Mouse (Mus musculus) hindlimb bud, embryonic 11.5 days (tissue): ENCODE results near the gene Cog8.
"Not testable (repeated sequence)": the region's sequence is repeated elsewhere in the genome, so short reads cannot be mapped to it uniquely, and the experiment has no call there.

ENCODE experiments used
- DNase-seq: peaks from one replicate; pipeline ENCODE4 v3.0.0-alpha.2; 2012; ENCODE audit warnings: low read depth, low spot score; ENCODE audit errors: extremely low spot score

Gene Cog8

DNA sequence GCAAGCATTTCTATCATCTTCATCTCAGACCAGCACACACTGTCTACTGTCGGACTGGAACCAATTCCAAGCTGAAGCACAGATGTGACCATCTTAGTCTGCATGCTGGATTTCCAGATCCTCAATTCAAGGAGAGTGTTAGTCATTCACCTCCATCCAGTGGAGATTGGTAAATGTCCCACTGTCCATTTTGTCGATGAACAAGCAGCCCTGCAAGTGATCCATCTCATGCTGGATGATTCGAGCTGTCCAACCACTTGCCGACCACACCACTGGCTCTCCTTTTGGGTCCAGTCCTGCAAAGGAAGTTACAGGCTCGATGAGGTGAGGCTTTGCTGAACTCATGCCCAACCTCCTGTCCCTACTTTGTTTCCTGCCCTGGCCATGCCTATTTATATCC lies 9.5 kb downstream of the Cog8 start:
- no peak for DNase-seq

DNA sequence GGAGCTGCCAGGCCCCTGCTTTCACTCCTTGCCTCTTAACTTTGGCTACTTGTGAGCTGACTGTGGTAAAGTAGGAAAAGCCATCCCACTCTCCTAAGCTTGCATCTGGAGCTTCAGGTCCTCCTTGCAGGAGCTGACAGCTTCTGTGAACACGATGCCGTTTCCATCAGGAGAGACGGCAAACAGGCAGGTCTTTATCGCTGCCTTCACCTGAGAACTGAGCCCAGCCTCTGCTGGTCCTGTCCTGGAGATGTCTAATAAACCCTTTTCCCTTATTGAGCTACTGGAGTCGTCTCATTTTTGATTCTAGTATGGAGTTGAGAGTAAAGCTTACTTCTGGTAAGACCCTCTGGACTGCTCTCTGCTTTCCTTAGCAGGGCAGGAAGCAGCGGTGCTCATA lies 11.0 kb downstream of the Cog8 start:
- no peak for DNase-seq

DNA sequence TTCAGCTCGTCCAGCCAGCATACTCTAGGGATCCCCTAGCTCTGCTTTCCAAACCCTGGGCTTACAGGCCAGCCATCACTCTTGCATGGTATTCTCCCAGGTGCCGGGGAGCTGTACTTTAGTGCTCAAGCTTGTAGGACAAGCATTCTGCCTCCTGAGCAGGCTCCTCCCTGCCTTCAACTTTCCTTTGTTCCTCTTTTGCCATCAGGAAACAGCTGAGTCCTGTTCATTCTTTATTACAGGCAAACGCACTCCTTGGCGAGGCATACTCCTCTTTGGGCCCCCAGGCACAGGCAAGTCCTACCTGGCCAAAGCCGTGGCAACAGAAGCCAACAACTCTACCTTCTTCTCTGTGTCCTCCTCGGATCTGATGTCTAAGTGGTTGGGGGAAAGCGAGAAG lies 15.9 kb downstream of the Cog8 start:
- DNase-seq: no peak

DNA sequence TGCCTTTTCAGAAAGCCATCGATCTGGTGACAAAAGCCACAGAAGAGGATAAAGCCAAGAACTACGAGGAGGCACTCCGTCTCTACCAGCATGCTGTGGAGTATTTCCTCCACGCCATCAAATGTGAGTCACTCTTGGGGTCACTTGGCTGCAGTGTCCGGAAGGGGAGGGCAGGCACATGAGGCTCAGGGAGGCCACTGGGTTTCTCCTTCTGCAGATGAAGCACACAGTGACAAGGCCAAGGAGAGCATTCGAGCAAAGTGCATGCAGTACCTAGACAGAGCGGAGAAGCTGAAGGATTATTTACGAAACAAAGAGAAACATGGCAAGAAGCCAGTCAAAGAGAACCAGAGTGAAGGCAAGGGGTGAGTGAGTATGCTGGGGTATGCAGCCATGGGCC lies 19.9 kb downstream of the Cog8 start:
- no peak for DNase-seq

DNA sequence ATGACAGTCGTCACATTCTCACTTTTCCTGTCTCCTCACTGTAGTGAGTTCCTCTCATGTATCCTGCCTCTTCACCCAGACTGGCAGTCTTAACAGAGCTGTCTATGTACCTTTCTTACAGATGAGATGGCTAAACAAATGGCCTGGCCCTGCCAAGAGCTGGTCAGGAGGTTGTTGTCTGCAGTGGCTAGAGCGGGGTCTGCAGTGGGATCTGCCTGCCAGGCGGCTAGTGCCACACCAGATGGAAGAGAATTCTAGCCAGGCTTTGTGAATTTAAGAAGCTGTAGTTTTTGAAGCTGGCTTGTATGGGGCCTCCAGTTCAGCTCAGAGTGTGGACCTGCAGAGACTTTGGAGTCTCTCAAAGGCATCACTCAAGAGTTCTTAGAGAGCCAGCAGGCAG lies 20.8 kb downstream of the Cog8 start:
- DNase-seq: no peak

DNA sequence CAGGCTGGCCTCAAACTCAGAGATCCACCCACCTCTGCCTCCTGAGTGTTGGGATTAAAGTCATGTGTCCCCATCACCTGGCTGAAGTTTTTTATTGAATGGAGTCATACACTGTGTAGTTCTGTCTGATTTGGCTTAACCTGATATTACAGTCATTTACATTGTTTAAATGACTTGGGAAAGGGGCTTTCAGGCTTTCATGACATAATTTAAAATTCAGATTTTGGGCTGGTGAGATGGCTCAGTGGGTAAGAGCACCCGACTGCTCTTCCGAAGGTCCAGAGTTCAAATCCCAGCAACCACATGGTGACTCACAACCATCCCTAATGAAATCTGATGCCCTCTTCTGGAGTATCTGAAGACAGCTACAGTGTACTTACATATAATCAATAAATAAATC lies 22.9 kb downstream of the Cog8 start:
- not testable (repeated sequence) for DNase-seq

DNA sequence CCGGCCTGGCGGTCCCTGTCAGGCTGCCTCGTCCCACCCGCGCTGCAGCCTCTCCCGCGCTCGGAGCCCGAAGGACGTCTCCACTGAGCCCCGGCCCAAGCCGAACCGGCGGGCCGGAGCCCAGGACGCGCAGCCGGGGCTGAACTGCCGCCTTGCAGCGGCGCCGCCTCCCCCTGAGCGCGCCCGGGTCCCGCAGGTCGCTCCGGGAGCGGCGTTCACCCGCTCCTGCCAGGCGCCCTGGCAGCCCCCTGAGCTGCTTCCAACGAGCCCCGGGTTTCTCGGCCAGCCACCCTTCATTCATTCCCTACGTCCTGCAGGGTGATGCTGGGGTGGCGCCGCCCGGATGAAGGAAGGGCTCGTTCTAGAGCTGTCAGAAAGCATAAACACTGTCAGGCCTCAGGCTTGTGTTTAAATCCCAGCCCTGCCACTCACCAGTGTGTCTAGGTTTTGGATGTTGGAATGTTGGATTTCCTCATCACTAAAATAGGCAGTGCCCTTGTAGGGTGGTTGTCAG lies 24.9 kb downstream of the Cog8 start:
- DNase-seq: no peak

DNA sequence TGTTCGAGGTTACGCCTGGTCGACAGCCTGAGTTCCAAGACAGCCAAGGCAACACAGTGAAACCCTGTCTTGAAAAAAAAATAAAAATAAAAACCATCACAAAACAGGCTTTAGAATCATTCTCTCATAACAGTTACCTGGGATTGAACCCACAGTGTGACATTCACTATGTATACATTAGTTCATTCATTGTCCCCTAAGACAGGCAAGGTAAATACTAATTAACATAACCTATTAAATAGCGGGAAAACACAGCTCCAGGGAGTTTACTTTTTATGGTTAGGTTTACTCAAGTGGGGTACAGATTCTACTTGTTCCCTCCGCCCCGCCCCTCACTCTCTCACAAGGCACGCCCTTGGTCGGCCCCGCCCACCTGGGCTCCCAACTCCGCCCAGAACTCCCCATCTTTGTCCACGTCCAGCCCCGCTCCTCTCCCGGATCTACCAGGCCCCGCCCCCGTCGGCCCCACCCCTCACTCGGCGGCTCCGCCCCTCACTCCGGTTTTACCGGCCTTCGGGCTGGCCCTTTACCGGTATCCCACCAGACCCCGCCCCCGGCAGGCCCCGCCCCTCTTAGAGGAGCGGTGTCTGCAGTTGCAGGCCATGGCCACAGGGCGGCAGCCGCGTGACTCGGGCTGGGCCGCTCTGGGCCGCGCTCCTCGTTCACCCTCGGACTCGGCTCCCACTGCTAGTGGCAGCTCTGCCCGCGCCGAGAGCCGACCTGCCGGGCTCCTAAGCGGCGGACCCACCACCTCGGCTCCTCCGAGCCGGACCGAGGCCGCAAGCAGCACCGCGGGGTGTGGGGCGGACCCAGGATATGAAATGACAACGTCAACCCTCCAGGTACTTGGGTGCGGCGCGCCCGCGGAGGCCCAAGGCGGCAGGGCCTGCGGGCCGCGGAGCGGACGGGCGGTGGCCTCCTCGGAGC lies 25.6 kb downstream of the Cog8 start, which contains the start of gene Vps4a:
Gene Vps4a, plus strand, starts transcription at position 573 of the 927 bp plus-strand sequence.
- DNase-seq: peak; percentile 54

DNA sequence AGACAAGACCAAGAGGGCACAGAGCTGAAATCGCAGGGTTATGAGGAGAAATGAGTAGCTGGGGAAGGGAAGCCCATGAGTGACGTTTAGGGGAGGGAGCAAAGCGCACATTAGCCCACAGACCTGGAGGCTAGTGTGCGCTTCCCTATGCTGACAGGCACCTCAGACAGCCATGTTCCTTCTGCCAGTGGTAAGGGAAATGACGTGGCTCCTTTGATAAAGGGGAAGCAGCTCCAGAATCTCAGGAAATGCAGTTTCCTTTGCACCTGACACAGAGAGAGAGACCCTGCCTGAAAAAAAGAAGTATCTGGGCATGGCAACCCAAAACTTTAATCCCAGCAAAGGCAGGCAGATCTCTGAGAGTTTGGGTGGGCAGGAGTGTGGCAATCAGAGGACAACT lies 26.4 kb downstream of the Cog8 start:
- no peak for DNase-seq

DNA sequence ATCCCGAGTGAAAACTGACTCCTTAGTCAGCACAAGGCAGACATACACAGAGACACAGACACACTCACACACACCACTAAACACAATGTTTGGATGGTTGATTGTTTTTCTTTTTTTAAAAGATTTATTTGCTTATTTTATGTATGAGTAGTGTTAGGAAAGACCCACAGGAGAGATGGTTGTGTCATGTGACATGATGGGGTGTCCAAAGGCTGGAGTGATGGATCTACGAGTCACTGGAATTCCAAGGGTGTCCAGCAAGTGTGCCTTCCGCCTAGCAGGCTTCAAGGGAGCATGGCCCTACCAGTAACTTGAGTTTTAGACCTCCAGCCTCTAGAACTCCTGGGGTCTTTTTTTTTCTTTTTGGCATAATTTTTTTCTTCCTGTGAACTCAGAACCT lies 27.2 kb downstream of the Cog8 start:
- DNase-seq: no peak

DNA sequence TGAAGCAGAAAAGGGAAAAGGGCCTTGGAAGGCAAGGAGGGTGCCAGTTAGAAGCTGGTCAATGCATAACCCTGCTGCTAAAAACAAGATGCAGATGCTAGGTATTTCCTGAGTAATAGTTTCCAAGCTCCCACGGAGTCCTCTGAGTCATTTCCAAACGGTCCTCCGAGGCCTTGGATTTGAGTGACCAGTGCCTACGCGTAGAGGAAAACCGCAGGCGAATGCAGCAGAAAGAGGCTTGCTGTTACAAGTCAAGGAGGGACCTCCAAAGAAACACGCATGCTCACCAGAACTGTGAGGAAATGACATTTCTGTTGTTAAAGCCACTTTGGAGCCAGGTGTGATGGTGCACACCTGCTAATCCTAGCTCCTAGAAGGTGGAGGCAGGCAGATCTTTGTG lies 33.0 kb downstream of the Cog8 start:
- DNase-seq: no peak

DNA sequence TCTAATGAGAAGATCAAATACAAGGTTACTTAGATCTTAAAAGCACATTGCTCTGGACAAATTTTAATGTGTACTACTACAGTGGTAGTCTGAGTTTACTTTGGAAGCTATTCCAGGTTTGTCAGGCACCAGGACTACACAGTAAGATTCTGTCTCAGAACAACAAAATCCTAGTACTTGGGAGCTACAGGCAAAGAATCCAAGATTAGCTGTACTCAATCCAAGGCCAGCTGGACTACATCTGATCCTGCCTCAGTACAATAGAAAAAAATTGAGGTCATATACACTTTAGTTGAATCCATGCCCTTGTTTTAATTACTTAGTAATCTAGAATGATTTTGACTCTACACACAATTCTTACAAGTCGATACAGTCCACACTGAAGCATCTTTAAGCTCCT lies 41.6 kb downstream of the Cog8 start:
- no peak for DNase-seq

DNA sequence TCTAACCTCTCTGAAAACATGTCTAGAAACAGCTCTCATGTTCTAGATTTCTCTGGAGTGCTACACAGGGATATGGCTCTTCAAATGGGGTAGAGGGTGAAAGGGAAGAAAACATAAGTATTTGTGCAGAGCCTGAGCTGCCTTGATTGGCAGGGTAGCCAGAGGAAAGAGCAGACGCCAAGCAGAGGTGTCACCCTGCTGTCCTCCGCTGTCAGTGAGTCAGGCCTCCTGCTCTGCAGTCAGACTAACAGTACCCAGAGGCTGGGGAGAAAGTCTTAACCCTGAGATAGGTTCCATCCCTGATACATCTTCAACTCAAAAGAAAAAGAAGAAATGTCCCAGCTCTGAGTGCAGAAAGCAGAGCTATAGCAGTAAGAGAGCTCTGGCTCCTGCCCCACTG lies 43.8 kb downstream of the Cog8 start:
- no peak for DNase-seq

DNA sequence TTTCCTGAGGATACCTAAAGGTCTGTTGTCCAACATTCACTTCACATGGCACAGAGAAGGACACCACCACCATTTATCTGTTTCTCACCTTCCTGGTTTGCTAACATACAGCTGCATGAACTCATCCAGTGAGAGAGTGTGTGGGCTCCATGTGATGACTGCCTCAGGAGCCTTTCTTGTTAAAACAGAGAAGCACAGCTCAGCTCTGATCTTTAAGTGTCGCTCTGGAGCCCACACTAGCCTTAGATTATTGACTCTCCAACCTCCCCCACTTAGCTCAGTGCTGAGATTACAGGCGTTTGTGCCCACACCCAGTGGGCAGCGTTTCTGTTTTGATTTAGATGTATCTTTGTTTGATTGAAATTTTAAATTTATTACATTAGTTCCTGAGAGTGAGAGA lies 48.7 kb downstream of the Cog8 start:
- DNase-seq: no peak

DNA sequence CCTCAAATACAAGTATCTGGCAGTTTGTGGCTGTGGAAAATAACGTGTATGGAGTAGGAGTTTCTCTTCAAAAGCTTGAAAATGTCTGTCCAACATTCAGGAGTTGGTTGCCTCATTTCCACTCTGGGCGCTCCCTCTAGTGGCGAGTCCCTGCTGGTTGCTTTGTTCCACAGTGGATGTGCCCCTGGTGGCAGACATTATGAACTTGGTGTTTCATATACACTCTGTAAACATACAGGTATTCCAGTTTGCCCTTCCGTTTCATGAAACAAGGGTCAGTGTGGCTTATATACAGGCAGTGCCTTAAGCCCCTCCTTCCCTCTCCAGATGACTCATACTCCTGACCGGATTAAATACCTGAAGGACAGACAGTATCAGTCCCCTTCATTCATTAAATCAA lies 54.0 kb downstream of the Cog8 start:
- peak; percentile 66 for DNase-seq

DNA sequence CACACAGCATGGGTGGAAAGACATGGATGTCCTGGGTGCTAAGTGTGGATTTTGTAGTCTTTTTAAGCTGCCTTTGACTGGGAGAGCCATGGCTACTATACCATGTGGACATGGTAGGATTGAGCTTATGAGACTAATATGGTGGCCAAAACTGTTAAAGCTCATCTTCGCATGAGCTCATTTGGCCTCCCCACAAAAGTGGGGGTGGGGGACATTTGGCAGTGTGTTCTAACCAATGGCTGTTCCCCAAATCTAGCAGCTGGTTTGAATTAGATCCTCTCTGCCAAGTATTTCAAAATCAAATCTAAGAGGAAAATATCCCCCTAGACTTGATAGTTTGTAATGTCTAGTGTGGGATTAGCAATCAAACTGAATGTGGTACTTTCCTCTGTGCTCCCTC lies 57.4 kb downstream of the Cog8 start:
- no peak for DNase-seq

DNA sequence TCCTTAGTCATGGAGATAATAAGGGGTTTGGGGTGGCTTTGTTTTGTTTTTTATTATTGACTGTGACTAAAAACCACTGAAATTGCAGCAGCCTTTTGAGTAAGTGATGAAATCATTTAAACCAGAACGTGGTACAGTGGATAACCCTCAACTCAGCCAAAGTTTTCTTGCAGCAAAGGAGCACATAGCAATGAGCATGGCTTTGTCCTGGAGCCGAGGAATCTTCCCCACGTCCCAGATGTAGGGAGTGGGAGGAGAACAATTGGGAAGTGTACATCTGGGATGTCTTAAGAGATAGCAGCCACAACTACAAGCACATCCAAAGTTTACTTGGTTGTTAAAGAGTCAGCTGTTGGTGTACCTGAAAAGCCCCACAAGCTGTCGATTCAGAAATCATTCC lies 59.1 kb downstream of the Cog8 start:
- no peak for DNase-seq

DNA sequence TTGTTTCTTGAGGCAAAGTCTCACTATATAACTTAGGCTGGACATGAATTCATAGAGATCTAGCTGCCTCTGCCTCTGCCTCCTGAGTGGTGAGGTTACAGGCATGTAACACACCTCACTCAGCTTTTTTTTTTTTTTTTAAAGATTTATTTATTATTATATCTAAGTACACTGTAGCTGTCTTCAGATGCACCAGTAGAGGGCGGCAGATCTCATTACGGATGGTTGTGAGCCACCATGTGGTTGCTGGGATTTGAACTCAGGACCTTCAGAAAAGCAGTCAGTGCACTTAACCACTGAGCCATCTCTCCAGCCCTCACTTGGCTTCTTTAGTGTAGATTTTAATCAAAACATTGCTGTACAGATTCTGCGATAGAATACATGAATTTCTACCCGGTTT lies 60.1 kb downstream of the Cog8 start:
- not testable (repeated sequence) for DNase-seq
